Mouse (Mus musculus) retina, postnatal 1 day (tissue): ENCODE results near the gene Ankle1.
A peak's percentile ranks its signal among the peaks of the same experiment; 100 is the strongest.
"Not testable (repeated sequence)": the region's sequence is repeated elsewhere in the genome, so short reads cannot be mapped to it uniquely, and the experiment has no call there.

Experiments
- DNase-seq: peaks from one replicate; pipeline ENCODE4 v3.0.0-alpha.2; 2012

Ankle1 gene

DNA sequence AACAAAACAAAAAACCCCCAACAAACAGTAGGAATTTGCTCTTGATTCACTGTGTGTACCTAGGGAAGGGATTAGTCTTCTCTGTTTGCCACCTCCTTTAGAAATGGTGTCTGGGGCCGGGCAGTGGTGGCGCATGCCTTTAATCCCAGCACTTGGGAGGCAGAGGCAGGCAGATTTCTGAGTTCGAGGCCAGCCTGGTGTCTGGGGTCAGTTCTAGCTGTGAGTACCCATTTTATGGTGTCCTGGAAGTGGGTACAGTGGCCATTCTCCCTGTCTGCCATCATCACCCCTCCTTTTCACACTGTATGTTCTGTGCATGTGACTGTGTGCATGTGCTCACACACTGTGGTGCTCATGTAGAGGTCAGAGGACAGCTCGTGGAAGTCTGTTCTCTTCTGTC, 2.4 kb downstream of the Ankle1 start:
- DNase-seq, result no peak

- no peak for DNase-seq
These were observed 5.9 kb downstream of the Ankle1 start for GRCm38 (mm10) chr8:71411535-71412273.

DNA sequence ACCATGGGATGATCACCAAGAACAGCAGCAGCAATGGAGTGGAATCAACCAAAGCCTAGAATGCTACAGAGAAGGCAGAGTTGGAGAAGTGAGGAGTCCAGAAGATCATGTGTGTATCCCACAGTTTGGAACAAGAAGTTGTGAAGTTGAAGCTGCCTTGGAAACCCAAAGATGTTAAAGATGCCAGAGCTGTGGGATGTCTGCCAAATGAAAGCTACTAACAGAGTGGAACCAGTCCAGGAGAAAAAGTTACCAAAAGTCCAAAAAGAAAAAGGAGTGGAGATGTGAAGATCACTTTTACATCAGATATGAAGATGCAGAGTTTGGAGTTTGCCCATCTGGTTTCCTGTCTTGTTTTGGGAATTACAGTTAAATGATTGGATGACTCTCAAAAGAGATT, 16.3 kb downstream of the Ankle1 start:
- no peak for DNase-seq

GRCm38 (mm10) chr8:71432935-71433334, 27.1 kb downstream of the Ankle1 start:
- not testable (repeated sequence) for DNase-seq

DNA sequence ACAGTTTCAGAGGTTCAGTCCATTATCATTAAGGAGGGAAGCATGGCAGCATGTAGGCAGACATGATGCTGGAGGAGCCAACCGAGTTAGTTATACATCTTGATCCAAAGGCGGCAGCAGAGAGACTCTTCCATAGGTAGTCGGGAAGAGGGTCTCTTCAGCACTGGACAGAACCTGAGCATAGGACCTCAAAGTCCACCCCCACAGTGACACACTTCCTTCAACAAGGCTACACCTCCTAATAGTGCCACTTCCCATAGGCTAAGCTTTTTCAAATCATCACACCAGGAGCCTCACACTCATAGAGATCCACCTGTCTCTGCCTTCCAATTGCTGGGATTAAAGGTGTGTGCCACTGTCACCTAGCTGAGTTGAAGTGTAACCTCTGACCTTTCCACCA, 31.2 kb downstream of the Ankle1 start:
- DNase-seq, result no peak

GRCm38 (mm10) chr8:71441404-71441803, 35.6 kb downstream of the Ankle1 start:
- peak; percentile 77 for DNase-seq

GRCm38 (mm10) chr8:71445096-71445495, 39.3 kb downstream of the Ankle1 start:
- DNase-seq, result no peak

- DNase-seq, result no peak
These were observed 45.5 kb downstream of the Ankle1 start for GRCm38 (mm10) chr8:71451337-71451736.

DNA sequence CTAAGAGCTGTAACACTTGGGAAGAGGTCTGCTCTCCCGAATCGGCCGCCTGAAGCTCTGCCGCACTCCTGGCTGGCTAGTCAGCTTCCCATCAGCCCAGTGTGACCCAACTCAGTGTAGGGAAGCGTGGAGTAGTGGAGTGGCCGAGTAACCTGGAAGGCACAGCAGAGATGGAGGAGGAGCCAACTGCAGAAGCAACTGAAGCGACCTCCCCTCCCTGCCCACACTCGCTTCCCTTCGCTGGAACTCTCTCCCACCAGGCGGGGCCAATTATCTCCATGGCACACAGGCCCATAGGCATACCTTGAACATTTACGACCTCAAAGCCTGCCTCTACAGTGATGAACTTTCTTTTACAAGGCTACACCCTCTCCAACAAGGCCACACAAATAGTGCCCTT, 46.0 kb downstream of the Ankle1 start:
- DNase-seq, result no peak

DNA sequence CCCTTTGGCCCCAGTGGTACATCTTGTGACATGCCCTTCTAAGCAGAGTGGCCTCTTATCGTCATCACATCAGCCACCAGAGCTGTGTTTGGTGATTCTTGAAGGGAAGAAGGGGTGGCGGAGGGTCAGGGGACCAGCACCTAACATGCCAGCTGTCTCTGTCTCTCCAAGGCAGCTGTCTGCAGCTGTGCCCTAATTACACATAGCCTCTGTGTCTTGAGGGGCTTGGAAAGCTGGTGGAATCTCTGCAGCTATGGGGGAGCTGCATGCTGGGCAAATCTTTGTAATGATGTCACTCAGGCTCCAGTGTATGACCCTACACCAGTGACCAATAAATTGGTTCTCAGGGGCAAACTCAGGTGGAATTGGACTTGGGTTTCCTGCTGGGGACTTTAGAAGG, 46.9 kb downstream of the Ankle1 start:
- DNase-seq, result no peak

DNA sequence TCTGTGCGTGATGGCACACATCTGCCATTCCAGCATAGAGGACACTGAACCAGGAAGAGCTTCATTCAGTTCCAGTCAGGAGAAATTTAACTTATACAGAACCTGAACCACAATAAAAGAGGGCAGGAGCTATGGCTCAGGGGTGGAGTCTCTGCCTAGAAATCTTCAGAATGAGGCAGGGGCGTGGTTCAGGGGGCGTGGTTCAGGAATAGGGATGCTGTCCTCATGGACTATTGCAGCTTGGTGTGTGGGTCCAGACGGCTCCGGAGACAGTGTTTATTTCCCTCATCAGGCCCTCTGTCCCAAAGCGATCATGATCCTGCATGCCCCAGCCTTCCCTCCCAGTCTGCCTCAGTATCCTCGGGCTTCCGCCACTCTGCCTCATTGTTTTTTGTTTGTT, 48.9 kb downstream of the Ankle1 start:
- no peak for DNase-seq

DNA sequence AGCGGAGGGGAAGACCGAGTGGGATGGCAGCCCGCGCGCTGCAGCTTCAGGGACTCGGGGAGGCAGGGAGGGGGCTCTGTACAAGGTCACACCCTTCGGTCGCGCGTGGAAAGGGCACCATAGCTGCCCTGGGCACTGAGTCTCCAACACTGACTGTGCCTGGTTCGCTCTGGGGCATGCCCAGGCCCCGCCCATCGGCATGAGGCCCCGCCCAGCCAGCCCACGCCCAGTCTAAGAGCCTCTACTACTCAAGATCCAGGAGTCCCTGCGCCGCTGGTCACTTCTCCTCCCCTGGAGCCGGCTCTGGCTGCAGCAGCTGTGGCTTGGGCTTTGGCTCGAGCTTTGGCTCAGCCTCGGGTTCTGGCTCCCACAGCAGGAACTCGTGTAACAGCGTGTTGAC, 51.1 kb downstream of the Ankle1 start:
- no peak for DNase-seq

DNA sequence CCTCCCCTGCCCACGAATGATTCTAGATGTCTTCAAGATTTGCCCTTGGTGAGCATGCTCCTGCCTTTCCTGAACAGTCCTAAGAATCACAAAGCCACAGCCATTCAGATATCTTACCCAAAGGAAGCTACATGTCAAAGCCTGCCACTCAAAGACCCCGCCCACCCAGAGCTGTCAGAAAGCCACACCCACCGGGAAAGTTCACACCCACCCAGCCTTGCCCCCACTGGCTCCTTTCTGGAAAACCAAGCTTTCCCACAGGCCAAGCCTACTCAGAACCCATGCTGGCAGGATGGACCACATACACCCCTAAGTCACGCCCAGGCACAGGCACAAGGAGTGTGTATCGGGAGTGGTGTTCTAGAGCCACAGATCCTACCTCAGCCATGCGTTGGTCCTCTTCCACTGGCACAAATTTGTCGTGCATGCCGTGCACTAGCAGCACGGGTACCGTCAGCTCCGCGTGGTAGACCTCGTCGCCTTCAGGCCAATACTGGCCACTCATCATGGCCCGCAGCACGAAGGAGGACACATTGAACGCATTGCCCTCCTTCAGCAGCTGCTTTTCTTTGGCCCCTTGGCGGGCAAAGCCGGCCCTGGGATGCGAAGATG, 52.0 kb downstream of the Ankle1 start:
- DNase-seq, result no peak
